ENCODE assay signal across 22 mouse cellular contexts in the genomic region with DNA sequence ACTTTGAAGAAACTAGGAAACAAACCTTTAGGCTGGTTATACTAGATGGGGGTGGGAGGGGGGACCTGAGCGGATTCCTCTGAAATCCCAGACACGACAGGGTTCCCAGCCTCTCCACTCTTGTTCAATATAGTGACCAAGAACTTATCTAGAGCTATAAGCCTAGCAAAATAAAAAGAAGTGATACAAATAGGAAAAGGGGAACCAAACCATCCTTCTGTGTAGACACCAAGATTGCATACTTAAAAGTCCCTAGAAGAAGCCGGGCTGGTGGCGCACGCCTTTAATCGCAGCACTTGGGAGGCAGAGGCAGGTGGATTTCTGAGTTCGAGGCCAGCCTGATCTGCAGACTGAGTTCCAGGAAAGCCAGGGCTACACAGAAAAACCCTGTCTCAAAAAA.
"Had no signal": no experiment of that assay in that cellular context is flagged by ENCODE, and none has a peak within 500 bp of the region (broad histone marks: within the 10 kb centered on the region; RNA-seq: fewer than 3 reads in every experiment).

No protein-coding gene starts in this region.

- H3K9ac ChIP-seq: intestine, embryonic 15.5 days; limb, embryonic 12.5 days; limb, embryonic 15.5 days; liver, embryonic 14.5 days; lung, embryonic 15.5 days; neural tube, embryonic 12.5 days; neural tube, embryonic 15.5 days; stomach, embryonic 15.5 days had no signal

- H3K4me3 ChIP-seq: intestine, embryonic 15.5 days; limb, embryonic 12.5 days; limb, embryonic 15.5 days; lung, embryonic 15.5 days; neural tube, embryonic 12.5 days; neural tube, embryonic 15.5 days; stomach, embryonic 15.5 days had no signal

- ATAC-seq: intestine, embryonic 15.5 days had no signal

- H3K9me3 ChIP-seq: intestine, embryonic 15.5 days; limb, embryonic 12.5 days; limb, embryonic 15.5 days; lung, embryonic 15.5 days; neural tube, embryonic 12.5 days; neural tube, embryonic 15.5 days; stomach, embryonic 15.5 days had no signal

- H3K36me3 ChIP-seq: intestine, embryonic 15.5 days; limb, embryonic 12.5 days; limb, embryonic 15.5 days; lung, embryonic 15.5 days; neural tube, embryonic 12.5 days; neural tube, embryonic 15.5 days; stomach, embryonic 15.5 days had no signal

- H3K27ac ChIP-seq: intestine, embryonic 15.5 days; limb, embryonic 12.5 days; limb, embryonic 15.5 days; liver, embryonic 14.5 days; lung, embryonic 15.5 days; neural tube, embryonic 12.5 days; neural tube, embryonic 15.5 days; stomach, embryonic 15.5 days had no signal

- H3K27me3 ChIP-seq: intestine, embryonic 15.5 days; limb, embryonic 12.5 days; lung, embryonic 15.5 days; neural tube, embryonic 12.5 days; neural tube, embryonic 15.5 days; stomach, embryonic 15.5 days had no signal

- DNase-seq: kidney, adult 11 months; kidney, postnatal 36 days; layer of hippocampus, postnatal 36 days; left cerebral cortex, postnatal 4 days; lung, adult 18-20 months; lung, postnatal 10 days; lung, postnatal 36 days; midbrain, embryonic 14.5 days; right cerebral cortex, adult 18-20 months; right cerebral cortex, postnatal 14 days; right cerebral cortex, postnatal 4 days; spleen, adult 18-20 months; thymus, postnatal 25 days had no signal

- H3K4me1 ChIP-seq: limb, embryonic 12.5 days; limb, embryonic 15.5 days; lung, embryonic 15.5 days; neural tube, embryonic 12.5 days; neural tube, embryonic 15.5 days; stomach, embryonic 15.5 days had no signal

- H3K4me2 ChIP-seq: intestine, embryonic 15.5 days; limb, embryonic 12.5 days; limb, embryonic 15.5 days; lung, embryonic 15.5 days; midbrain, embryonic 11.5 days; neural tube, embryonic 12.5 days; neural tube, embryonic 15.5 days; stomach, embryonic 15.5 days had no signal
